Comparison of ENCODE assay signal across 16 mouse cellular contexts in genomic region chr6:92827360-92827759, GRCm38 (mm10). TPM values are rescaled to one million over a fixed set of nuclear protein-coding genes. Genes with fewer than 3 reads are reported as not detected.
A peak's percentile ranks its signal among the peaks of the same experiment; 100 is the strongest.
DNase-seq lines count a peak whose midpoint lies in the region; ATAC-seq lines count a peak whose summit lies in the region.
"Had no signal": no experiment of that assay in that cellular context is flagged by ENCODE, and none has a peak within 500 bp of the region (broad histone marks: within the 10 kb centered on the region; RNA-seq: fewer than 3 reads in every experiment).

No protein-coding gene starts in this region.

- H3K9ac ChIP-seq in midbrain, embryonic 11.5 days (ENCODE audit: low read length) = no peak overlapping the region
- H3K9ac ChIP-seq in midbrain, embryonic 15.5 days = no peak overlapping the region
- no peak overlapping the region for H3K9ac ChIP-seq in forebrain, embryonic 15.5 days (replicated peaks)
- H3K9ac ChIP-seq: liver, embryonic 13.5 days had no signal

- 40% methylated on average over 5 of the region's 5 CpGs for WGBS in heart, embryonic 10.5 days
- 48% methylated on average over 5 of the region's 5 CpGs for WGBS in midbrain, embryonic 11.5 days
- 51% methylated on average over 5 of the region's 5 CpGs for WGBS in midbrain, embryonic 15.5 days
- 55% methylated on average over 5 of the region's 5 CpGs for WGBS in forebrain, embryonic 15.5 days

- H3K4me3 ChIP-seq in heart, embryonic 10.5 days = no peak overlapping the region
- no peak overlapping the region for H3K4me3 ChIP-seq in midbrain, embryonic 11.5 days (ENCODE audit: low read depth, low read length)
- H3K4me3 ChIP-seq in midbrain, embryonic 15.5 days = no peak overlapping the region
- H3K4me3 ChIP-seq in forebrain, embryonic 15.5 days = no peak overlapping the region
- H3K4me3 ChIP-seq: liver, embryonic 13.5 days had no signal

- no peak overlapping the region for H3K4me2 ChIP-seq in midbrain, embryonic 11.5 days
- no peak overlapping the region for H3K4me2 ChIP-seq in midbrain, embryonic 15.5 days
- H3K4me2 ChIP-seq in forebrain, embryonic 15.5 days (replicated peaks) = no peak overlapping the region
- H3K4me2 ChIP-seq: liver, embryonic 13.5 days had no signal

- H3K27me3 ChIP-seq in heart, embryonic 10.5 days (ENCODE audit: insufficient read depth, poor library complexity, severe bottlenecking) = no peaks in the 10 kb centered on the region
- no peaks in the 10 kb centered on the region for H3K27me3 ChIP-seq in midbrain, embryonic 11.5 days (ENCODE audit: control insufficient read depth, insufficient read depth, low read length)
- H3K27me3 ChIP-seq in midbrain, embryonic 15.5 days (replicated peaks) = no peaks in the 10 kb centered on the region
- H3K27me3 ChIP-seq in forebrain, embryonic 15.5 days = no peaks in the 10 kb centered on the region
- H3K27me3 ChIP-seq: liver, embryonic 13.5 days had no signal

- peaks cover 26% of the 10 kb centered on the region for H3K4me1 ChIP-seq in heart, embryonic 10.5 days
- peaks cover 2% of the 10 kb centered on the region; the same call in 1 of the 2 replicates for H3K4me1 ChIP-seq in midbrain, embryonic 11.5 days (ENCODE audit: control insufficient read depth, insufficient read depth, low read length)
- no peaks in the 10 kb centered on the region; the same call in 1 of the 2 replicates for H3K4me1 ChIP-seq in midbrain, embryonic 15.5 days
- no peaks in the 10 kb centered on the region for H3K4me1 ChIP-seq in forebrain, embryonic 15.5 days

- ATAC-seq in midbrain, embryonic 11.5 days (ENCODE audit: low FRiP score) = no peak
- ATAC-seq in midbrain, embryonic 15.5 days (replicated peaks) = no peak
- no peak for ATAC-seq in forebrain, embryonic 15.5 days (replicated peaks)
- ATAC-seq: hindbrain, postnatal 0 days had no signal

- peak overlapping the region; percentile 56; the same call in 1 of the 2 replicates for H3K27ac ChIP-seq in heart, embryonic 10.5 days
- H3K27ac ChIP-seq in midbrain, embryonic 11.5 days (ENCODE audit: low read depth, low read length) = no peak overlapping the region
- H3K27ac ChIP-seq in midbrain, embryonic 15.5 days = no peak overlapping the region
- no peak overlapping the region for H3K27ac ChIP-seq in forebrain, embryonic 15.5 days (replicated peaks)
- H3K27ac ChIP-seq: hindbrain, postnatal 0 days; liver, embryonic 13.5 days had no signal

- DNase-seq in heart, embryonic 10.5 days (ENCODE audit: low spot score) = no peak
- DNase-seq in heart, postnatal 25 days (ENCODE audit: low spot score) = no peak
- peak; percentile 59 for DNase-seq in midbrain, embryonic 11.5 days (ENCODE audit: low spot score, missing footprints)
- peak; percentile 20 to 35 for DNase-seq in adrenal gland, postnatal 36 days
- peak; percentile 36 for DNase-seq in heart, postnatal 4 days
- DNase-seq: cerebellum, adult 2 months; embryo, embryonic 11 days; gastrocnemius, postnatal 25 days; liver, embryonic 13.5 days had no signal

- H3K9me3 ChIP-seq in heart, embryonic 10.5 days = no peaks in the 10 kb centered on the region
- no peaks in the 10 kb centered on the region for H3K9me3 ChIP-seq in midbrain, embryonic 11.5 days (ENCODE audit: control insufficient read depth, low read length)
- no peaks in the 10 kb centered on the region for H3K9me3 ChIP-seq in midbrain, embryonic 15.5 days
- H3K9me3 ChIP-seq in forebrain, embryonic 15.5 days = no peaks in the 10 kb centered on the region
- H3K9me3 ChIP-seq: liver, embryonic 13.5 days had no signal

- H3K36me3 ChIP-seq in heart, embryonic 10.5 days = peaks cover 16% of the 10 kb centered on the region
- H3K36me3 ChIP-seq in midbrain, embryonic 11.5 days (ENCODE audit: control insufficient read depth, insufficient read depth, low read length) = no peaks in the 10 kb centered on the region
- no peaks in the 10 kb centered on the region for H3K36me3 ChIP-seq in midbrain, embryonic 15.5 days (replicated peaks)
- H3K36me3 ChIP-seq in forebrain, embryonic 15.5 days = no peaks in the 10 kb centered on the region
- H3K36me3 ChIP-seq: liver, embryonic 13.5 days had no signal

- intact Hi-C loops in heart, postnatal 25 days (cut with DNase I) = no loop called here

RNA-seq across cellular contexts. Expression of gene A730049H05Rik, which starts 11.1 kb away (rescaled TPM):
- 0.99 and 1.7 TPM in 2 replicates for polyA plus RNA-seq in heart, embryonic 10.5 days (2016; fragmentation: Nextera tagmentation; extraction: Ambion mirVana)
- under 1 TPM in 1 of 2 experiments, not detected in 1; 0.10 TPM for total RNA-seq in heart, postnatal 25 days (2021)
- 0.12 and 0.43 TPM in 2 replicates for polyA plus RNA-seq in midbrain, embryonic 11.5 days (2014; fragmentation: Nextera tagmentation; extraction: Ambion mirVana)
- 0.40 and 0.60 TPM in 2 replicates for polyA plus RNA-seq in midbrain, embryonic 15.5 days (2015; fragmentation: Nextera tagmentation; extraction: Ambion mirVana)
- total RNA-seq in adrenal gland, postnatal 36 days (2021) = 1 to 10 TPM; 3.4 to 4.6 TPM
- under 1 TPM; 0.33 to 0.43 TPM for total RNA-seq in heart, postnatal 4 days (2021)
- polyA plus RNA-seq in forebrain, embryonic 15.5 days (2015; fragmentation: Nextera tagmentation; extraction: Ambion mirVana) = 0.28 and 0.41 TPM in 2 replicates
- total RNA-seq: left cerebral cortex, postnatal 14 days had no signal
- polyA plus RNA-seq: small intestine, adult 2 months had no signal

RNA-seq across cellular contexts. Expression of gene Gm15737, which starts 41.8 kb away (rescaled TPM):
- polyA plus RNA-seq in heart, embryonic 10.5 days (2016; fragmentation: Nextera tagmentation; extraction: Ambion mirVana) = 0.10 and 0.17 TPM in 2 replicates
- under 1 TPM; 0.29 to 0.39 TPM for total RNA-seq in heart, postnatal 25 days (2021)
- polyA plus RNA-seq in midbrain, embryonic 11.5 days (2014; fragmentation: Nextera tagmentation; extraction: Ambion mirVana) = not detected in 2 replicates
- polyA plus RNA-seq in midbrain, embryonic 15.5 days (2015; fragmentation: Nextera tagmentation; extraction: Ambion mirVana) = not detected in 2 replicates
- not detected for total RNA-seq in adrenal gland, postnatal 36 days (2021)
- total RNA-seq in heart, postnatal 4 days (2021) = under 1 TPM; 0.09 to 0.14 TPM
- not detected in 2 replicates for polyA plus RNA-seq in forebrain, embryonic 15.5 days (2015; fragmentation: Nextera tagmentation; extraction: Ambion mirVana)
- total RNA-seq: hindbrain, postnatal 0 days; layer of hippocampus, adult 8-10 months; left cerebral cortex, postnatal 14 days had no signal
- polyA plus RNA-seq: cerebellum, adult 2 months; forebrain, embryonic 11.5 days; hindbrain, postnatal 0 days; liver, embryonic 13.5 days; small intestine, adult 2 months had no signal

Comparison
In these comparisons a context has a peak if more than half of its experiments do, and no peak if none do; other contexts are left out.
1. DNase-seq: peak in midbrain, embryonic 11.5 days (single experiment), adrenal gland, postnatal 36 days (2 of 2) and heart, postnatal 4 days (single experiment); none in heart, embryonic 10.5 days (single experiment) and heart, postnatal 25 days (single experiment).